Mouse (Mus musculus): ENCODE results near the gene Shpk.

The Shpk gene

DNA sequence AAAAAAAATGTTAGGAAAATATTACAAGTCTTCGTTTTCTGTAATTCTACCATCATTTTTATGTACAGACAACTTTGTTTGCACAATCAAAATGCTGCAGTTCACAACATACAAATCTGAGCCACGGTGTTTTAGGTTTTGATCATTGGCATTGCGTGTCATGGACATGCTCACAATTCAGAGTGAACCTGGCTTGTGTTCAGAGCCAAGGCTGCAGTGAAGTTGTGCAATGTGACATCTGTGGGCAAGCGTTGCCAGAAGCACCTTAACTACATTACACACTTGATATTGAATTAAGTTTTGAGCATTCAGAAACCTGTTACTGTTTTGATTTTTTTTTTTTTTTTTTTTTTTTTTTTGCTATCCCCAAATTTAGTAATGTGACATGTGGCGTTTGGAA, 30.8 kb downstream of the Shpk start:
- no peak for TF ChIP-seq CTCF (conservative IDR thresholded peaks at IDR 0.05; ENCODE audit: low read length)
- TF ChIP-seq POU5F1 (IDR thresholded peaks at IDR 0.05; ENCODE audit: borderline replicate concordance, low read length), result no peak
- TF ChIP-seq NANOG (IDR thresholded peaks at IDR 0.05; ENCODE audit: borderline replicate concordance, low read length), result no peak
- H3K36me3 ChIP-seq (ENCODE audit: insufficient read depth, low read length), result no peaks in the 10 kb centered on the region
- peaks cover 13% of the 10 kb centered on the region; the same call in 1 of the 2 replicates for H3K27me3 ChIP-seq (ENCODE audit: insufficient read depth, low read length)
- H3K4me1 ChIP-seq (replicated peaks; ENCODE audit: low read depth, low read length), result no peaks in the 10 kb centered on the region
- H3K4me3 ChIP-seq (replicated peaks; ENCODE audit: low read length), result no peak overlapping the region
- H3K9me3 ChIP-seq (ENCODE audit: low read length), result no peaks in the 10 kb centered on the region

DNA sequence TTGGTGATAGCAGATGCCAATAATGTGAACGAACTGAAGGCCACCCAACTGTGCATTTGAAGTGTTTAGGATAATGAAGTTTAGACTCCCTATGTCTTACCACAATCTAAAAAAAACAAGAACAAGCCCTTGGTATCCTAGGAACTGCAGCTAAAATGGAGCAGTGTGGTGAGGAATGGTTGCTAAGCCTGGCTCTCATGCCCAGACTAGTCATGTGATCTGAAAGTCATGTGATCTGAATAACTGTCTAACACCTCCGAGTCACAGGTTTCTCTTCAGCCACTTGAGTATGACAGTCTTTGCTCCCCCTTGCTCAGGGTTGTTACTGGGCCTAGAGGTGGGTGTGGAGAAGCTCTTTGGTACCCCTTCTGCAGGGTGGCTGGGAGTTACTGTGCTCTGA, 33.3 kb downstream of the Shpk start:
- TF ChIP-seq CTCF (conservative IDR thresholded peaks at IDR 0.05; ENCODE audit: low read length), result no peak
- no peaks in the 10 kb centered on the region for H3K36me3 ChIP-seq (ENCODE audit: insufficient read depth, low read length)
- no peaks in the 10 kb centered on the region for H3K4me1 ChIP-seq (replicated peaks; ENCODE audit: low read depth, low read length)
- no peaks in the 10 kb centered on the region for H3K9me3 ChIP-seq (ENCODE audit: low read length)
- H3K27me3 ChIP-seq (ENCODE audit: insufficient read depth, low read length), result peaks cover 6% of the 10 kb centered on the region; the same call in 1 of the 2 replicates
- no peak overlapping the region for H3K4me3 ChIP-seq (replicated peaks; ENCODE audit: low read length)

DNA sequence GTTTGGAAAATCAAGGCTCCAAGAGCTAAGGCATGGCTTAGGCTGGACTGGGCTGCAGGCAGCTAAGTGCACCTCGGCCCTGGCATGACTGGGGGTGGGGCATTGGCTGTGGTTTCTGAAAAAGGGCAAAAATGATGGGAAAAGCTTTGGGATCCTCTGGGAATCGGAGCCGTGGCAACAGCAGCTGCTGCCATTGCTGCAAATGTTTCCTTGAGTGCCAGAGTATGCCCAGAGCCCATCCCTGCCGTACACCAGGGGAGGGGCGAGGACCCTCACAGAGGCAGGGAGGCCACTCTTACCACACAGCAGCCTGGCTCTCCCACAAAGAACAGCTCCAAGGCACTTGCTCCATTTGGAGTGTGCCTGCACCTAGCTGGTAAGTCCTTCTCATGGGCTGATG, 34.7 kb downstream of the Shpk start, which contains the start of gene Trpv1:
Gene Trpv1, plus strand, starts transcription at position 301 of the 400 bp plus-strand sequence.
- H3K4me3 ChIP-seq (replicated peaks; ENCODE audit: low read length), result no peak within 1 kb of the TSS
- no peaks in the 10 kb centered on the region for H3K36me3 ChIP-seq (ENCODE audit: insufficient read depth, low read length)
- TF ChIP-seq NANOG (IDR thresholded peaks at IDR 0.05; ENCODE audit: borderline replicate concordance, low read length) (no peak), POU5F1 (IDR thresholded peaks at IDR 0.05; ENCODE audit: borderline replicate concordance, low read length) (no peak), CTCF (conservative IDR thresholded peaks at IDR 0.05; ENCODE audit: low read length) (no peak)
- H3K9me3 ChIP-seq (ENCODE audit: low read length), result no peaks in the 10 kb centered on the region
- no peaks in the 10 kb centered on the region for H3K4me1 ChIP-seq (replicated peaks; ENCODE audit: low read depth, low read length)
- 0 out of 2 replicates have a peak, but pooled peaks cover 3% of the 10 kb centered on the region for H3K27me3 ChIP-seq (ENCODE audit: insufficient read depth, low read length)

DNA sequence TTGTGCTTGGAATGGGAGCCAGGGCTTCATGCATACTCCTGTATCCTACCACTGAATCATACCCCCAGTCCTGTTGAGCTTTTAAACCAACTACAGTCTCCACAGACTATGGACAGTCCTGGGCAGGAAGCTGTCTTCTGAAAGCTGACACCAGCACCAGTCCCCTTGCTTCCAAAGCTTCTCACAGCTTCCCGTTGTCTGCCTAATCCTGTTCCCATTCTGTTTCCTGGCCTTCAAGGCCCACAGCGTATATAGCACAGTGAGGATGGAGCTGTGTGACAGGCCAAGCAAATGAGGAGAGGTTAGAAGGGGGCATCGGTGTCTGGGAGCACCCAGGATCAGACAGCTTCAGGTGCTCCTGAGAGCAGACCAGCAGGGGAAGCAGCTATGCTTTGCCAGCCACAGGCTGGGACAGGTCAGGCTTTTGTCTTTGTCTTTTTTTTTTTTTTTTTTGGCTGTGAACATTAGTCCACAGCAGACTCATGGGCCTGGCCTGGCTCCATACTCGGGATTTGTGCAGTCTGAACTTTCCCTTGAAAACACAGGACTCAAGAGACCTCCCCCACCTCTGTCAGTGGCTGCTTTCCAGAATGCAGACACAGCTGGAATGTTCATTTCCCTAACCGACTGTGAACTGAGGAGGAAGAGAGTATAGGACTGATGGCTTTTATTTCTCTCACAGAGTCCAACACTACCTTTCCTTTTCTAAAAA, 36.9 kb downstream of the Shpk start:
- Histone ChIP-seq H3K36me3 (ENCODE audit: insufficient read depth, low read length) (no peaks in the 10 kb centered on the region), H3K9me3 (ENCODE audit: low read length) (no peaks in the 10 kb centered on the region), H3K4me3 (replicated peaks; ENCODE audit: low read length) (no peak overlapping the region), H3K27me3 (ENCODE audit: insufficient read depth, low read length) (peaks cover 13% of the 10 kb centered on the region; the same call in 1 of the 2 replicates), H3K4me1 (replicated peaks; ENCODE audit: low read depth, low read length) (no peaks in the 10 kb centered on the region)
- TF ChIP-seq POU5F1 (IDR thresholded peaks at IDR 0.05; ENCODE audit: borderline replicate concordance, low read length) (no peak), CTCF (conservative IDR thresholded peaks at IDR 0.05; ENCODE audit: low read length) (no peak), NANOG (IDR thresholded peaks at IDR 0.05; ENCODE audit: borderline replicate concordance, low read length) (no peak)

DNA sequence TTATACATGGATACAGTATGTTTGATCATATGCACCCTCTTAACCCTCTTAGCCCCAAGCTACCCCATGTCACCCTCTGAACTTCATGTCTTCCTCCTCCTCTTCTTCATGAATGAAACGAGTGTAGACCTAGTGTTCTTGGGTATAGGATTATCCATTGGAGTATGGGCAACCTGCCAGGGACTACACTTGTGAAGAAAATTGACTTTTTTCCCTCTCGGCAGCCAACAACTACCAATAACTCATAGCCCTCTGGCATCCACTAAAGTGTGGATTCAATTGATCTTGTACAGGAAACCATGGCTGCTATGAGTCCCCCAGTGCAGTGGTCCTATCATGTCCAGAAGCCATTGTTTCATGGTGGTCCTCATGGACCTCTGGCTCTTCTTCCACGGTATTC, 37.5 kb downstream of the Shpk start:
- H3K36me3 ChIP-seq (ENCODE audit: insufficient read depth, low read length), result no peaks in the 10 kb centered on the region
- H3K4me1 ChIP-seq (replicated peaks; ENCODE audit: low read depth, low read length), result no peaks in the 10 kb centered on the region
- H3K4me3 ChIP-seq (replicated peaks; ENCODE audit: low read length), result no peak overlapping the region
- H3K9me3 ChIP-seq (ENCODE audit: low read length), result no peaks in the 10 kb centered on the region
- no peak for TF ChIP-seq POU5F1 (IDR thresholded peaks at IDR 0.05; ENCODE audit: borderline replicate concordance, low read length)
- H3K27me3 ChIP-seq (ENCODE audit: insufficient read depth, low read length), result peaks cover 13% of the 10 kb centered on the region; the same call in 1 of the 2 replicates

DNA sequence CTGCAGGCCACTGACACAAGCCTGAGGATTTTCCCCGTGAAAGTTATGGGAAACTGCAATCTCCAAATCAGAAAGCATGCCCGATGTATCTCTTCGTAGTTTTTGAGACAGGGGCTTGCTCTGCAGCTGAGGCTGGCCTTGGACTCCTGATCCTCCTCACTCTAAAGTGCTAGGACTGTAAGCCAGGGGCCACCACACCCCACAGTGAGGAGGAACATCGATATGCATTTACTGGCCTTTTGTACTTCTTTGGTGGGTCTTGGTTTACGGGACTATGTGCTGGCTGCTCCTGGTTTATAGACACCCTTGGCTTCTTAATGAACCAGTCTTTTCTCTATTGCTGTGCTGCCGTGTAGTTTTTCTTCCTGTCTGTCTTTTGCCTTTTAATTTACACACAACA, 42.9 kb downstream of the Shpk start:
- peaks cover 13% of the 10 kb centered on the region; the same call in 1 of the 2 replicates for H3K27me3 ChIP-seq (ENCODE audit: insufficient read depth, low read length)
- no peaks in the 10 kb centered on the region for H3K4me1 ChIP-seq (replicated peaks; ENCODE audit: low read depth, low read length)
- no peaks in the 10 kb centered on the region for H3K9me3 ChIP-seq (ENCODE audit: low read length)
- no peak overlapping the region for H3K4me3 ChIP-seq (replicated peaks; ENCODE audit: low read length)
- H3K36me3 ChIP-seq (ENCODE audit: insufficient read depth, low read length), result no peaks in the 10 kb centered on the region
- TF ChIP-seq POU5F1 (IDR thresholded peaks at IDR 0.05; ENCODE audit: borderline replicate concordance, low read length) (no peak), NANOG (IDR thresholded peaks at IDR 0.05; ENCODE audit: borderline replicate concordance, low read length) (no peak), CTCF (conservative IDR thresholded peaks at IDR 0.05; ENCODE audit: low read length) (no peak)

DNA sequence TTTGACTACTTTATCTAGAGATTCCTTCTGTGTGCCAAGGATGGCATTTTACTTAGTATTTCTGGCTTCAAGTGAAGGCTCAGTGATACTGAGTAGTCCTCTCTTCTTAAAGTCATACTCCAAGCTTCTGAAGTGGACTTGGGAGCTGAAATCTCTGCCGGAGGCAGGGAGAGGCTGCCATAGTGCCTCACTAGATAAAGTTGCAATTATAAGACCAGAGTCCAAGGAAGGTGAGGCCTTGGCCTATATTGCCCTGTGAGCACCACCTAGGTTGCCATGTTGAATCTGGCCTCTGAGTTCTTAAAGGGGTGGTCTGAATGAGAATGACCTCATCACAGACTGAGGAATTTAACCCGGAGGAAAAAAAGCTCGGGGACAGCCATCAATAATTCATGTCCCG, 43.5 kb downstream of the Shpk start:
- H3K27me3 ChIP-seq (ENCODE audit: insufficient read depth, low read length), result peaks cover 15% of the 10 kb centered on the region; the same call in 1 of the 2 replicates
- no peaks in the 10 kb centered on the region for H3K36me3 ChIP-seq (ENCODE audit: insufficient read depth, low read length)
- H3K4me3 ChIP-seq (replicated peaks; ENCODE audit: low read length), result no peak overlapping the region
- H3K4me1 ChIP-seq (replicated peaks; ENCODE audit: low read depth, low read length), result no peaks in the 10 kb centered on the region
- H3K9me3 ChIP-seq (ENCODE audit: low read length), result no peaks in the 10 kb centered on the region
- no peak for TF ChIP-seq POU5F1 (IDR thresholded peaks at IDR 0.05; ENCODE audit: borderline replicate concordance, low read length)
- TF ChIP-seq CTCF (conservative IDR thresholded peaks at IDR 0.05; ENCODE audit: low read length), result no peak
- TF ChIP-seq NANOG (IDR thresholded peaks at IDR 0.05; ENCODE audit: borderline replicate concordance, low read length), result no peak

DNA sequence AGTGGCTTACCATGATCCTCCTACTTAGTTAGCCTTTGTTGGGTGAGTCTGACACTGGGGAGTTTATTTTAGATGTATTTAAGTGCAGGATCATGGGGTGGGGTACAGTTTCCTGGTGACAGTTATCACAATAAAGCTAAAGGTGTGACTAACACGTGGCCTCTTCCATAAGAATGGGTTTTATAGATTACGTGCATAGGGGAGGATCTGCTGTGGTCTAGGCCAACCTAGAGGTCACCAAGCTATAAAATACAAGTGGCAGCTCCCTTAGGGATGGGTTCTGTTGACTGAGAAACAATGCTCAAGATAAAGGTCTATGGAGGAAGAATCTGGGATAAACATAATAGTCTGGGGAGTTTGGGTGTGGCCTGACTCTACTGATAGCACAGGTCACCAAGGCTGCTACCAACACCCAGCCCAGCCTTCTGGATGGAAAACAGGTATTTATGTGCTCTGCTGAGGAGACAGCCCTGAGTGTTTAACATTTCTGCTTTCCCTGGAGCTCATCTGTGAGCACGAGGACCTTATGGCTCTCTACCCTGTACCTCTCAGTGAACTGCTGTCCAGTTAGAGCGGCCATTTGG, 58.2 kb downstream of the Shpk start:
- no peaks in the 10 kb centered on the region for H3K4me1 ChIP-seq (replicated peaks; ENCODE audit: low read depth, low read length)
- H3K9me3 ChIP-seq (ENCODE audit: low read length), result peaks cover 17% of the 10 kb centered on the region
- H3K27me3 ChIP-seq (ENCODE audit: insufficient read depth, low read length), result peaks cover 3% of the 10 kb centered on the region; the same call in 1 of the 2 replicates
- TF ChIP-seq CTCF (conservative IDR thresholded peaks at IDR 0.05; ENCODE audit: low read length) (no peak), POU5F1 (IDR thresholded peaks at IDR 0.05; ENCODE audit: borderline replicate concordance, low read length) (no peak), NANOG (IDR thresholded peaks at IDR 0.05; ENCODE audit: borderline replicate concordance, low read length) (no peak)
- H3K36me3 ChIP-seq (ENCODE audit: insufficient read depth, low read length), result no peaks in the 10 kb centered on the region
- H3K4me3 ChIP-seq (replicated peaks; ENCODE audit: low read length), result no peak overlapping the region
